Mouse (Mus musculus): ENCODE measurements at regions not wholly inside any gene's neighbourhood (a gene's known extent, or its start where the extent isn't known, plus 50 kb on each side); places are given as distances from the start of the nearest gene placed in this dataset.

GRCm38 (mm10) chr1:154981687-154982086, 97.4 kb upstream of the Cacna1e start:
- TF ChIP-seq EP300 (IDR thresholded peaks at IDR 0.05; ENCODE audit: low read depth), result no peak
- TF ChIP-seq CTCF (IDR thresholded peaks at IDR 0.05; ENCODE audit: low read depth), result no peak
